Mouse (Mus musculus) kidney, embryonic 16.5 days (tissue): ENCODE measurements at regions not wholly inside any gene's neighbourhood (a gene's known extent, or its start where the extent isn't known, plus 50 kb on each side); places are given as distances from the start of the nearest gene placed in this dataset.

Experiments used
- ATAC-seq: fragments of 200-750 bp; cut with Nextera tagmentation; 2 replicates; pipeline ENCODE4 v1.8.0; 2017; ENCODE audit warnings: moderate TSS enrichment; ENCODE audit not compliant: low FRiP score, low TSS enrichment
- H3K27ac ChIP-seq: fragments of 300-500 bp; sonication (generic); 2 replicates; pipeline ENCODE4 v1.5.1; 2014; ENCODE audit warnings: low read length
- H3K27me3 ChIP-seq: fragments of 300-500 bp; sonication (generic); 2 replicates; pipeline ENCODE4 v1.6.1; 2014; ENCODE audit warnings: low read length, control low read depth, mixed read lengths; ENCODE audit not compliant: insufficient read depth
- H3K36me3 ChIP-seq: fragments of 300-500 bp; sonication (generic); 2 replicates; pipeline ENCODE4 v1.6.1; 2014; ENCODE audit warnings: low read length, control low read depth, mixed read lengths; ENCODE audit not compliant: insufficient read depth
- H3K4me1 ChIP-seq: fragments of 300-500 bp; sonication (generic); 2 replicates; pipeline ENCODE4 v1.6.1; 2014; ENCODE audit warnings: low read length, control low read depth, mixed read lengths; ENCODE audit not compliant: insufficient read depth
- H3K4me2 ChIP-seq: fragments of 300-500 bp; sonication (generic); replicated peaks from 2 replicates; pipeline ENCODE4 v1.6.1; 2014; ENCODE audit warnings: low read depth, low read length
- H3K4me3 ChIP-seq: fragments of 300-500 bp; sonication (generic); 2 replicates; pipeline ENCODE4 v1.5.1; 2014; ENCODE audit warnings: mild to moderate bottlenecking, low read length
- H3K9ac ChIP-seq: fragments of 300-500 bp; sonication (generic); replicated peaks from 2 replicates; pipeline ENCODE4 v1.6.1; 2014; ENCODE audit warnings: low read length
- H3K9me3 ChIP-seq: fragments of 300-500 bp; sonication (generic); 2 replicates; pipeline ENCODE4 v1.6.1; 2016; ENCODE audit warnings: low read length, control low read depth
- WGBS: fragments of 180-500 bp; shearing (Covaris S2); extraction: QIAGEN DNeasy Blood & Tissue Kit; methylation state at CpG from one replicate; pipeline ENCODE4 v1.1.7; 2014; 5-methylcytosine and 5-hydroxymethylcytosine counted together

DNA sequence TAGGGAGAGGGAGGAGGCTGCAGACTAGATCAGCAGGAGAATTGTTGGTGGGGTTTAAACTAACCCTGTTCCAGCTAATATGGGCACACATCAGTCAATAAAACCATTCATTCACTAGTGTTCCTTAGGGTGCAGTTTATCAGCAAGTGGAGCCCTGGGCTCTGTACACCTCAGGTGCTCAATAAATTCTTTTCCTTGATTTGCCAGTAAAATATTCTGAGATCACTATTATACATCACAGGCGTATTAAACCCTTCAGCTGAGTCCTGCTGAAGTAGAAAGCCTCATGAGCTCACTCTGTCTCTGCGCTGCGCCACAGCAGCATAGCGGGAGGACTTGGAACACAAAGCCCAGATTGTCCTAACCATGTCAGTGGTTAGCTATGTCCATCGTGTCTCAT lies 389.3 kb downstream of the Hs3st3b1 start:
- WGBS: 92% methylated on average over 5 of the region's 5 CpGs

GRCm38 (mm10) chr11:63533555-63534200 lies 388.4 kb downstream of the Hs3st3b1 start:
- Histone ChIP-seq H3K27me3 (no peaks in the 10 kb centered on the region), H3K4me2 (no peak overlapping the region), H3K9ac (no peak overlapping the region), H3K36me3 (no peaks in the 10 kb centered on the region), H3K4me3 (no peak overlapping the region), H3K27ac (no peak overlapping the region), H3K9me3 (no peaks in the 10 kb centered on the region), H3K4me1 (no peaks in the 10 kb centered on the region)
- no peak for ATAC-seq
- WGBS: 59% methylated on average over 4 of the region's 4 CpGs

More for the DNA sequence above, 389.3 kb downstream of the Hs3st3b1 start:
- no peak overlapping the region for H3K9ac ChIP-seq
- no peaks in the 10 kb centered on the region for H3K4me1 ChIP-seq
- H3K9me3 ChIP-seq: no peaks in the 10 kb centered on the region
- no peak overlapping the region for H3K4me2 ChIP-seq
- no peaks in the 10 kb centered on the region for H3K36me3 ChIP-seq
- no peak overlapping the region for H3K4me3 ChIP-seq
- no peak for ATAC-seq
- H3K27ac ChIP-seq: no peak overlapping the region
- no peaks in the 10 kb centered on the region for H3K27me3 ChIP-seq

GRCm38 (mm10) chr11:63537693-63538092 lies 384.4 kb downstream of the Hs3st3b1 start:
- no peak for ATAC-seq
- H3K9ac ChIP-seq: no peak overlapping the region
- no peak overlapping the region for H3K4me3 ChIP-seq
- no peaks in the 10 kb centered on the region for H3K9me3 ChIP-seq
- no peaks in the 10 kb centered on the region for H3K36me3 ChIP-seq
- 85% methylated on average over 3 of the region's 3 CpGs for WGBS
- H3K27me3 ChIP-seq: no peaks in the 10 kb centered on the region
- no peak overlapping the region for H3K4me2 ChIP-seq
- H3K27ac ChIP-seq: no peak overlapping the region
- H3K4me1 ChIP-seq: no peaks in the 10 kb centered on the region

- Histone ChIP-seq H3K36me3 (no peaks in the 10 kb centered on the region), H3K4me1 (no peaks in the 10 kb centered on the region), H3K9ac (no peak overlapping the region), H3K27ac (no peak overlapping the region), H3K4me2 (no peak overlapping the region), H3K4me3 (no peak overlapping the region), H3K27me3 (no peaks in the 10 kb centered on the region), H3K9me3 (no peaks in the 10 kb centered on the region)
- ATAC-seq: no peak
- WGBS: 91% methylated on average over 7 of the region's 7 CpGs
These were observed 378.0 kb downstream of the Hs3st3b1 start for GRCm38 (mm10) chr11:63543971-63544696.

GRCm38 (mm10) chr11:63545516-63545915 lies 376.6 kb downstream of the Hs3st3b1 start:
- H3K9ac ChIP-seq: no peak overlapping the region
- H3K4me3 ChIP-seq: no peak overlapping the region
- H3K27me3 ChIP-seq: no peaks in the 10 kb centered on the region
- 17% methylated on average over 7 of the region's 7 CpGs for WGBS
- no peak for ATAC-seq
- no peaks in the 10 kb centered on the region for H3K36me3 ChIP-seq
- H3K4me2 ChIP-seq: no peak overlapping the region
- H3K9me3 ChIP-seq: no peaks in the 10 kb centered on the region
- no peak overlapping the region for H3K27ac ChIP-seq
- no peaks in the 10 kb centered on the region for H3K4me1 ChIP-seq

- 67% methylated on average over 6 of the region's 6 CpGs for WGBS
- Histone ChIP-seq H3K4me1 (no peaks in the 10 kb centered on the region), H3K9ac (no peak overlapping the region), H3K27ac (no peak overlapping the region), H3K4me2 (no peak overlapping the region), H3K36me3 (no peaks in the 10 kb centered on the region), H3K27me3 (no peaks in the 10 kb centered on the region), H3K4me3 (no peak overlapping the region), H3K9me3 (no peaks in the 10 kb centered on the region)
- ATAC-seq: no peak
These were observed 361.6 kb downstream of the Hs3st3b1 start for GRCm38 (mm10) chr11:63560466-63560865.

DNA sequence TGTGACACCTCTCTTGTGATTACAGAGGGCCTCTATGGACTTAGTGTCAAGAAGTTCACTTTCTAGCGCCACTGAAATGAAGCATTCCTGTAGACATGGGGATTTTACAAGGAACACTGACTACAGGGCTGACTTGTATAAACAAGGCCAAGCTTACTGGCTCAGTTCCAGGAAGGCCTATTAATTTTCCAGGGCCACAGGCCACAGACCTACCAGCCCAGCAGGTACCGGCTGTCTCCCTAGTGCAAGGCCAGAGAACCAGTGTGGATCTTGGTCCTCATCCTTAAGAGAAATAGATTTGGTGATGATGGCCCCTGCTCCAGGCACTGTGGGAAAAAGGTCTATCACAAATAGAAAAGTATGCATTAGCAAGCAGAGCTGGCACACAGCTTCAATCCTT lies 359.4 kb downstream of the Hs3st3b1 start:
- Histone ChIP-seq H3K27ac (no peak overlapping the region), H3K36me3 (no peaks in the 10 kb centered on the region), H3K9me3 (no peaks in the 10 kb centered on the region), H3K4me2 (no peak overlapping the region), H3K4me3 (no peak overlapping the region), H3K9ac (no peak overlapping the region), H3K27me3 (0 out of 2 replicates have a peak, but pooled peaks cover 3% of the 10 kb centered on the region), H3K4me1 (no peaks in the 10 kb centered on the region)
- 27% methylated on average over 2 of the region's 2 CpGs for WGBS
- ATAC-seq: no peak

DNA sequence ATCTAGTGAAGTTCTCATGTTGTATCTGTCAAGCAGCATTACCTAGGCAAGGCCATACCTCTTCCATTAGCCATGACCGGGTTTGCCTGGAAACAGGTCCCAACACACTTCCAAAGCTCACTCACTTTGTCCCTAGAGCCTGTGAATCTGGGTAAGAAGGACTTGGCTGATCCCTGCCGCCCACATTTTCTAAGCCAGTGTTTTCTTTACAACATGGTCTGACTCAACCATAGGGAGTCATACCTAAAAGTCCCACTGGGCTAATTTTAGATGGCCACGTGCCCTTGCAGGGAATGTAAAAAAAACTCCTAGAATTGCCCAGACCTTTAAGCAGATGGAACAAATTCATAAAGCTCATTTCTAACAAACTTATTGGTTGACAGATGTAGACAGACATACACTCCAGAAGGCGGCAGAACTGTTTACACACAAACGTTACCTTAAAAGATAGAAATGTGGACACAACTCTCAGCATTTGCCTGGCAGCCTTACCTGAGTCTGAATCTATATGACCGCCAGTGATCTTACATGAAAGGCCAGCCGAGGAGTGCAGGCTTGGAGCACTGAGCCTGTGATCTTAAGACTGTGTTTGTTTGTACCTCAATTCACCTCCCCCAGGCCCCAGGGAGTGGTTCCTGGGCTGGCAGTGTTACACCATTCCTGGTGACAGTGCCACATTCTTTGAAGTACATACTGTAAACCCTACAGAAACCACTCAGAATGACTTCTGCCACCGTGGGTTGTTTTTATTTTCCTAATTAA lies 356.4 kb downstream of the Hs3st3b1 start:
- H3K4me3 ChIP-seq: no peak overlapping the region
- peaks cover 6% of the 10 kb centered on the region; the same call in 1 of the 2 replicates for H3K27me3 ChIP-seq
- no peak overlapping the region for H3K4me2 ChIP-seq
- no peaks in the 10 kb centered on the region for H3K9me3 ChIP-seq
- 61% methylated on average over 8 of the region's 8 CpGs for WGBS
- H3K27ac ChIP-seq: no peak overlapping the region
- peaks cover 13% of the 10 kb centered on the region for H3K4me1 ChIP-seq
- H3K36me3 ChIP-seq: no peaks in the 10 kb centered on the region
- ATAC-seq: no peak
- H3K9ac ChIP-seq: no peak overlapping the region

DNA sequence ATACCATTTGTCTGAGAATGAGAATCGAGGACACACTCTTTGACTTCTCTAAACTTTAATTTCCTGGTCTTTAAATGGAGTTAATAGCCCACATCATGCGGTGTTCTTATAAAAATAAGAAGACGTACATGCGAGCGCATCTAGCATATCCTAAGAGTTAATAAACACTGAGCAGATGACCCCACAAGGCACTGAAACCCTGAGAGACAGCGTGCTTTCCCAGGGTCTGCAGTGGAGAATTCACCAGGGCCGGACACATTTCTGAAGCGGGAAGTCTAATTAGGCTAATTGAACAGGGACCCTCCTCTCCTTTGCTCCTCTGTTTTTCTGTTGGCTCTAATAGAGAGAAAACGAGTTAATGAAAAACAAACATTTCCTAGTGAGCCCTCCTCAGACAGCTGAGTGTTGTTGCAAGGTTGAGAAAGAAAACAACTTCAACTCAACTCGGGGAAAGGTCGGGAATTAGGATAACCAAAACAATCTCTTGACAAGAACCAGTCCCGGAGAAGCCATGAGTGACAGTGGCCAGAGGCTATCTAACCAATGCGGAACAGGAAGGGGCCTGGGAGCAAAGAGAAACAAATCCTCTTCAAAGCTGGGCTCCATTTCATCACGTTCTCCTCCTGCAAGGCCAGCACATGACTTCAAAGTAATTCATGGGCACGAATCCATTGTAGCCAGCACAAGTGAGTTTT lies 352.2 kb downstream of the Hs3st3b1 start:
- Histone ChIP-seq H3K4me2 (peak overlapping the region; percentile 14; the same call in 1 of the 2 replicates), H3K27me3 (peaks cover 6% of the 10 kb centered on the region; the same call in 1 of the 2 replicates), H3K27ac (peak overlapping the region; percentile 63), H3K4me1 (peaks cover 14% of the 10 kb centered on the region), H3K4me3 (no peak overlapping the region), H3K9ac (no peak overlapping the region), H3K9me3 (no peaks in the 10 kb centered on the region), H3K36me3 (no peaks in the 10 kb centered on the region)
- 16% methylated on average over 15 of the region's 15 CpGs for WGBS
- ATAC-seq: peak; percentile 85
